Mouse (Mus musculus) thymus, adult 2 months (tissue): ENCODE results near the gene Slc22a29.

Source experiments
- CTCF ChIP-seq: fragments of 200-500 bp; IDR thresholded peaks from 2 replicates; pipeline ENCODE4 v1.5.1; 2012; ENCODE audit warnings: mild to moderate bottlenecking, control low read depth, low read length, moderate library complexity, borderline replicate concordance; ENCODE audit not compliant: control insufficient read depth, poor library complexity, insufficient read depth; ENCODE audit errors: extremely low read depth
- POLR2A ChIP-seq: fragments of 200-500 bp; IDR thresholded peaks from 2 replicates; pipeline ENCODE4 v1.6.1; 2012; ENCODE audit warnings: mild to moderate bottlenecking, low read length, control low read depth, moderate library complexity; ENCODE audit not compliant: control insufficient read depth, poor library complexity, insufficient read depth; ENCODE audit errors: extremely low read depth

DNA sequence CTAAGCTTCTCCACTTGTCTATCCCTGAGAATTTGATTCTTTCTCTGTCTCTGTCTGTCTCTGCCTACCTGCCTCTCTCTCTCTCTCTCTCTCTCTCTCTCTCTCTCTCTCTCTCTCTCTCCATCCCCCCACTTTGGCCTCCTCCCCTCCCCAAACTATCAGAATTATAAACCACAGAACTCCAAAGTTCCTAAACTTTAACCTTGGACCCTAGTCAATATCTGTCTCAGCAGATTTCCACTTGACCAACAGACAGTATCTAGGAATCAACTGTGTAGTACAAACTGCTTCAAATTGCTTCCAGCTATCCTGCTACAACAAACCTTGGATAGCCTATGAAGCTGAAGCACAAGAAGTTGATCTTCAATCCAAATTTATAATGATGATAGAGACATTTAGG lies 10.2 kb upstream of the Slc22a29 start:
- TF ChIP-seq POLR2A: no peak
- no peak for TF ChIP-seq CTCF
